Mouse (Mus musculus) myocyte (in vitro differentiated cells): Measurements from ENCODE around the gene Vps13c.

Experiments used
- CEBPB ChIP-seq: IDR thresholded peaks from 2 replicates; pipeline ENCODE4 v1.6.1; 2011; ENCODE audit warnings: mild to moderate bottlenecking, moderate library complexity; ENCODE audit not compliant: poor library complexity, insufficient read depth, severe bottlenecking
- E2F4 ChIP-seq: IDR thresholded peaks from one replicate; pipeline ENCODE4 v1.6.1; 2011; ENCODE audit warnings: mild to moderate bottlenecking, control low read depth, moderate library complexity; ENCODE audit not compliant: insufficient read depth
- MAX ChIP-seq: IDR thresholded peaks from one replicate; pipeline ENCODE4 v1.6.1; 2011; ENCODE audit warnings: low read depth, mild to moderate bottlenecking, control low read depth
- MYOD1 ChIP-seq, 3 experiments: IDR thresholded peaks; one replicate each; pipeline ENCODE4 v1.6.1; 2011; ENCODE audit warnings: control low read depth in 2 of 3, low read depth in 2 of 3, mild to moderate bottlenecking in 2 of 3, moderate library complexity in 1 of 3; ENCODE audit not compliant: insufficient read length in 2 of 3, control insufficient read depth in 1 of 3
- MYOG ChIP-seq, 3 experiments: IDR thresholded peaks; one replicate each; pipeline ENCODE4 v1.6.1; 2011; ENCODE audit warnings: control low read depth in 2 of 3, low read depth in 2 of 3, mild to moderate bottlenecking in 2 of 3; ENCODE audit not compliant: insufficient read length in 2 of 3, control insufficient read depth in 1 of 3, insufficient read depth in 1 of 3
- POLR2A ChIP-seq: IDR thresholded peaks from one replicate; pipeline ENCODE4 v1.6.1; 2011; ENCODE audit warnings: low read depth, mild to moderate bottlenecking, control low read depth, moderate library complexity; ENCODE audit not compliant: insufficient read length
- POLR2AphosphoS2 ChIP-seq: IDR thresholded peaks from one replicate; pipeline ENCODE4 v1.6.1; 2011; ENCODE audit warnings: low read depth, control low read depth; ENCODE audit not compliant: insufficient read length
- SRF ChIP-seq: IDR thresholded peaks from one replicate; pipeline ENCODE4 v1.6.1; 2011; ENCODE audit warnings: low read depth; ENCODE audit not compliant: control insufficient read depth, insufficient read length
- TCF12 ChIP-seq: IDR thresholded peaks from one replicate; pipeline ENCODE4 v1.6.1; 2011; ENCODE audit warnings: mild to moderate bottlenecking, control low read depth; ENCODE audit not compliant: poor library complexity, insufficient read depth, severe bottlenecking
- TCF3 ChIP-seq: IDR thresholded peaks from one replicate; pipeline ENCODE4 v1.6.1; 2011; ENCODE audit warnings: low read depth, control low read depth; ENCODE audit not compliant: insufficient read length
- USF1 ChIP-seq: IDR thresholded peaks from one replicate; pipeline ENCODE4 v1.6.1; 2011; ENCODE audit warnings: low read depth, mild to moderate bottlenecking, control low read depth, moderate library complexity

- TF ChIP-seq POLR2A (no peak), USF1 (no peak), E2F4 (no peak), POLR2AphosphoS2 (no peak), TCF12 (no peak), SRF (no peak), MAX (no peak), MYOD1 (IDR thresholded peaks at IDR 0.05; ENCODE audit: control insufficient read depth in 1 of 3, insufficient read length in 2 of 3, low read depth in 2 of 3) (no peak), CEBPB (no peak), MYOG (IDR thresholded peaks at IDR 0.05; ENCODE audit: control insufficient read depth in 1 of 3, insufficient read depth in 1 of 3, insufficient read length in 2 of 3, low read depth in 2 of 3) (no peak), TCF3 (no peak)
Measured at GRCm38 (mm10) chr9:67832046-67832605, 8.1 kb upstream of the Vps13c start, which contains the start of gene C2cd4a.
